Mouse (Mus musculus) MEL (cell line): Measurements from ENCODE around the gene Rrp8.

ENCODE experiments used
- GABPA ChIP-seq: IDR thresholded peaks from 2 replicates; pipeline ENCODE4 v1.6.1; 2012; ENCODE audit warnings: low read depth, mild to moderate bottlenecking, inconsistent platforms, low read length, improper control_type of control experiment, moderate library complexity
- USF2 ChIP-seq, 2 experiments: IDR thresholded peaks; 2 replicates each; pipeline ENCODE4 v1.6.1; 2011 to 2012; ENCODE audit warnings: improper control_type of control experiment in 2 of 2, low read length in 2 of 2, borderline replicate concordance in 1 of 2, inconsistent platforms in 1 of 2, low read depth in 1 of 2, mild to moderate bottlenecking in 1 of 2; ENCODE audit not compliant: insufficient read depth in 1 of 2

- TF ChIP-seq USF2 (IDR thresholded peaks at IDR 0.05; ENCODE audit: borderline replicate concordance in 1 of 2, insufficient read depth in 1 of 2, low read depth in 1 of 2, low read length in 2 of 2) (no peak), GABPA (no peak)
These were observed 37.5 kb upstream of the Rrp8 start for GRCm38 (mm10) chr7:105774661-105775060.
